Mouse (Mus musculus): ENCODE measurements around the gene Rhox3a. TPM values are rescaled to one million over a fixed set of nuclear protein-coding genes. Genes with fewer than 3 reads are reported as not detected.
"Not testable (repeated sequence)": the region's sequence is repeated elsewhere in the genome, so short reads cannot be mapped to it uniquely, and the experiment has no call there.

The Rhox3a gene
- not detected in 2 replicates for polyA plus RNA-seq (2012; rRNA removed)

GRCm38 (mm10) chrX:37249619-37250018 lies at the start of gene Rhox3a:
TSS of gene Rhox3a (plus strand) at chrX:37249919.
- DNase-seq (ENCODE audit: low read depth) = not testable (repeated sequence)

GRCm38 (mm10) chrX:37210941-37211340 lies 38.8 kb upstream of the Rhox3a start, which contains the start of gene Gm9:
TSS of gene Gm9 (minus strand) at chrX:37211041.
- no peak for DNase-seq (ENCODE audit: low read depth)
- TF ChIP-seq CTCF (IDR thresholded peaks at IDR 0.05; ENCODE audit: borderline replicate concordance, extremely low read depth, insufficient read depth, insufficient read length) = no peak
- no peak for TF ChIP-seq POLR2A (IDR thresholded peaks at IDR 0.05; ENCODE audit: borderline replicate concordance, extremely low read depth, insufficient read depth, insufficient read length, poor library complexity, severe bottlenecking)

GRCm38 (mm10) chrX:37222158-37222557 lies 27.6 kb upstream of the Rhox3a start, which contains the start of gene Rhox1:
TSS of gene Rhox1 (minus strand) at chrX:37222258.
- not testable (repeated sequence) for DNase-seq (ENCODE audit: low read depth)

- DNase-seq (ENCODE audit: low read depth) = not testable (repeated sequence)
Observed at GRCm38 (mm10) chrX:37244676-37245075, 5.0 kb upstream of the Rhox3a start, which contains the start of gene Rhox2a. TSS of gene Rhox2a (plus strand) at chrX:37244976.

GRCm38 (mm10) chrX:37265038-37265437 lies 15.3 kb downstream of the Rhox3a start, which contains the start of gene Rhox4a:
TSS of gene Rhox4a (plus strand) at chrX:37265338.
- not testable (repeated sequence) for DNase-seq (ENCODE audit: low read depth)

Other genes starting within 250 kb of the Rhox3a start
- gene Sowahd, start 201.1 kb upstream of the Rhox3a start, polyA plus RNA-seq (2012; rRNA removed) = not detected in 2 replicates
- 425 and 492 TPM in 2 replicates for gene Rpl39, start 164.5 kb upstream of the Rhox3a start, polyA plus RNA-seq (2012; rRNA removed)
- gene Upf3b, start 139.6 kb upstream of the Rhox3a start, polyA plus RNA-seq (2012; rRNA removed) = 31.2 and 37.8 TPM in 2 replicates
- 6.8 and 14.4 TPM in 2 replicates for gene Nkap, start 123.1 kb upstream of the Rhox3a start, polyA plus RNA-seq (2012; rRNA removed)
- gene Akap14, start 81.1 kb upstream of the Rhox3a start, polyA plus RNA-seq (2012; rRNA removed) = 0.14 and 0.46 TPM in 2 replicates
- 363 and 455 TPM in 2 replicates for gene Ndufa1, start 58.8 kb upstream of the Rhox3a start, polyA plus RNA-seq (2012; rRNA removed)
- 8.3 and 10.6 TPM in 2 replicates for gene Rnf113a1, start 58.7 kb upstream of the Rhox3a start, polyA plus RNA-seq (2012; rRNA removed)
- gene Gm9, start 38.9 kb upstream of the Rhox3a start, polyA plus RNA-seq (2012; rRNA removed) = not detected in 2 replicates
- gene Rhox1, start 27.7 kb upstream of the Rhox3a start, polyA plus RNA-seq (2012; rRNA removed) = not detected in 2 replicates
- gene Rhox2a, start 4.9 kb upstream of the Rhox3a start, polyA plus RNA-seq (2012; rRNA removed) = not detected in 2 replicates
- gene Rhox4a, start 15.4 kb downstream of the Rhox3a start, polyA plus RNA-seq (2012; rRNA removed) = not detected in 2 replicates
- not detected in 2 replicates for gene Rhox3a2, start 130.1 kb downstream of the Rhox3a start, polyA plus RNA-seq (2012; rRNA removed)
- 0.10 and 0.30 TPM in 2 replicates for gene Rhox4a2, start 140.9 kb downstream of the Rhox3a start, polyA plus RNA-seq (2012; rRNA removed)
- gene Rhox2b, start 162.1 kb downstream of the Rhox3a start, polyA plus RNA-seq (2012; rRNA removed) = not detected in 2 replicates
- 0.14 TPM in 1 of 2 replicates, not detected in the other for gene Rhox4b, start 182.6 kb downstream of the Rhox3a start, polyA plus RNA-seq (2012; rRNA removed)
- gene Rhox2c, start 203.8 kb downstream of the Rhox3a start, polyA plus RNA-seq (2012; rRNA removed) = not detected in 2 replicates
- gene Rhox3c, start 208.7 kb downstream of the Rhox3a start, polyA plus RNA-seq (2012; rRNA removed) = not detected in 2 replicates
- gene Rhox4c, start 230.4 kb downstream of the Rhox3a start, polyA plus RNA-seq (2012; rRNA removed) = not detected in 2 replicates
- gene Rhox2d, start 243.5 kb downstream of the Rhox3a start, polyA plus RNA-seq (2012; rRNA removed) = not detected in 2 replicates